16 mouse cellular contexts compared by ENCODE assay signal in genomic region chr2:125704907-125705631, GRCm38 (mm10). TPM values are rescaled to one million over a fixed set of nuclear protein-coding genes. Genes with fewer than 3 reads are reported as not detected.
DNase-seq lines count a peak whose midpoint lies in the region; ATAC-seq lines count a peak whose summit lies in the region.
"Had no signal": no experiment of that assay in that cellular context is flagged by ENCODE, and none has a peak within 500 bp of the region (broad histone marks: within the 10 kb centered on the region; RNA-seq: fewer than 3 reads in every experiment).

No protein-coding gene starts in this region.

- ATAC-seq in embryonic facial prominence, embryonic 14.5 days (ENCODE audit: low read depth), result peak; percentile 79; the same call in 1 of the 2 replicates
- ATAC-seq in hindbrain, embryonic 12.5 days (ENCODE audit: low FRiP score), result peak; percentile 88
- ATAC-seq in midbrain, embryonic 14.5 days (ENCODE audit: low FRiP score, low TSS enrichment), result peak; percentile 89
- ATAC-seq: Patski had no signal

- 41% methylated on average over 12 of the region's 12 CpGs for WGBS in embryonic facial prominence, embryonic 14.5 days
- 27% methylated on average over 12 of the region's 12 CpGs for WGBS in hindbrain, embryonic 12.5 days
- WGBS in midbrain, embryonic 14.5 days, result 22% methylated on average over 12 of the region's 12 CpGs

- H3K36me3 ChIP-seq in embryonic facial prominence, embryonic 14.5 days (ENCODE audit: control insufficient read depth, insufficient read depth, low read length), result no peaks in the 10 kb centered on the region
- no peaks in the 10 kb centered on the region for H3K36me3 ChIP-seq in hindbrain, embryonic 12.5 days
- H3K36me3 ChIP-seq in midbrain, embryonic 14.5 days (ENCODE audit: control insufficient read depth, insufficient read depth, low read length), result no peaks in the 10 kb centered on the region
- H3K36me3 ChIP-seq: limb, embryonic 10.5 days had no signal

- H3K27me3 ChIP-seq in embryonic facial prominence, embryonic 14.5 days (replicated peaks; ENCODE audit: control insufficient read depth, insufficient read depth, low read length), result no peaks in the 10 kb centered on the region
- no peaks in the 10 kb centered on the region for H3K27me3 ChIP-seq in hindbrain, embryonic 12.5 days
- H3K27me3 ChIP-seq in midbrain, embryonic 14.5 days (ENCODE audit: control insufficient read depth, insufficient read depth, low read length), result no peaks in the 10 kb centered on the region
- H3K27me3 ChIP-seq: Patski had no signal

- peaks cover 5% of the 10 kb centered on the region for H3K4me1 ChIP-seq in embryonic facial prominence, embryonic 14.5 days (ENCODE audit: control insufficient read depth, insufficient read depth, low read length)
- peaks cover 10% of the 10 kb centered on the region for H3K4me1 ChIP-seq in hindbrain, embryonic 12.5 days
- peaks cover 9% of the 10 kb centered on the region; the same call in 1 of the 2 replicates for H3K4me1 ChIP-seq in midbrain, embryonic 14.5 days (ENCODE audit: control insufficient read depth, insufficient read depth, low read length)

- H3K4me3 ChIP-seq in embryonic facial prominence, embryonic 14.5 days (ENCODE audit: low read depth, low read length), result no peak overlapping the region
- H3K4me3 ChIP-seq in hindbrain, embryonic 12.5 days, result no peak overlapping the region
- H3K4me3 ChIP-seq in midbrain, embryonic 14.5 days (replicated peaks; ENCODE audit: low read depth, low read length), result no peak overlapping the region
- H3K4me3 ChIP-seq: limb, embryonic 10.5 days had no signal

- H3K4me2 ChIP-seq in embryonic facial prominence, embryonic 14.5 days (ENCODE audit: low read depth, low read length), result no peak overlapping the region
- H3K4me2 ChIP-seq in hindbrain, embryonic 12.5 days (replicated peaks), result 0 out of 2 replicates have a peak overlapping the region, but pooled peaks have one; percentile 4
- no peak overlapping the region for H3K4me2 ChIP-seq in midbrain, embryonic 14.5 days (ENCODE audit: low read length)

- no peaks in the 10 kb centered on the region for H3K9me3 ChIP-seq in embryonic facial prominence, embryonic 14.5 days (ENCODE audit: control insufficient read depth, low read length)
- H3K9me3 ChIP-seq in hindbrain, embryonic 12.5 days (replicated peaks), result no peaks in the 10 kb centered on the region
- H3K9me3 ChIP-seq in midbrain, embryonic 14.5 days (ENCODE audit: control insufficient read depth, low read length), result no peaks in the 10 kb centered on the region
- H3K9me3 ChIP-seq: limb, embryonic 10.5 days had no signal

- DNase-seq in R1 (ENCODE audit: low read depth, low spot score), result peak; percentile 95
- peak; percentile 50 for DNase-seq in embryonic facial prominence, embryonic 14.5 days (ENCODE audit: low spot score)
- peak; percentile 80 for DNase-seq in midbrain, embryonic 14.5 days
- DNase-seq in ovary, postnatal 36 days (ENCODE audit: low spot score), result no peak
- DNase-seq in urinary bladder, adult 18-20 months (ENCODE audit: low spot score in 2 of 2), result no peak
- no peak for DNase-seq in spleen, adult 12 weeks (ENCODE audit: low spot score)
- DNase-seq in left cerebral cortex, adult 9 months (ENCODE audit: low spot score in 2 of 2), result no peak
- DNase-seq: gastrocnemius, postnatal 14 days; lung, postnatal 36 days; right cerebral cortex, postnatal 25 days; thymus, postnatal 4 days had no signal

- H3K27ac ChIP-seq in embryonic facial prominence, embryonic 14.5 days (replicated peaks; ENCODE audit: low read depth, low read length), result no peak overlapping the region
- H3K27ac ChIP-seq in hindbrain, embryonic 12.5 days, result peak overlapping the region; percentile 76
- peak overlapping the region; percentile 46 for H3K27ac ChIP-seq in midbrain, embryonic 14.5 days (replicated peaks; ENCODE audit: low read depth, low read length)
- H3K27ac ChIP-seq: kidney, postnatal 0 days; limb, embryonic 10.5 days; liver, embryonic 14.5 days had no signal

- no peak overlapping the region for H3K9ac ChIP-seq in embryonic facial prominence, embryonic 14.5 days (ENCODE audit: low read depth, low read length)
- no peak overlapping the region for H3K9ac ChIP-seq in hindbrain, embryonic 12.5 days
- H3K9ac ChIP-seq in midbrain, embryonic 14.5 days (replicated peaks; ENCODE audit: low read length), result no peak overlapping the region; the same call in 1 of the 2 replicates
- H3K9ac ChIP-seq: liver, embryonic 14.5 days had no signal

RNA-seq across cellular contexts. Expression of gene Shc4, which starts 18.9 kb away (rescaled TPM):
- 1.3 and 2.1 TPM in 2 replicates for polyA plus RNA-seq in embryonic facial prominence, embryonic 14.5 days (2014; fragmentation: Nextera tagmentation; extraction: Ambion mirVana)
- polyA plus RNA-seq in hindbrain, embryonic 12.5 days (2016; fragmentation: Nextera tagmentation; extraction: Ambion mirVana), result 3.2 and 3.3 TPM in 2 replicates
- 2.0 and 2.2 TPM in 2 replicates for polyA plus RNA-seq in midbrain, embryonic 14.5 days (2014; fragmentation: Nextera tagmentation; extraction: Ambion mirVana)

RNA-seq across cellular contexts. Expression of gene Eid1, which starts 32.2 kb away (rescaled TPM):
- polyA plus RNA-seq in embryonic facial prominence, embryonic 14.5 days (2014; fragmentation: Nextera tagmentation; extraction: Ambion mirVana), result 273 and 294 TPM in 2 replicates
- 392 and 403 TPM in 2 replicates for polyA plus RNA-seq in hindbrain, embryonic 12.5 days (2016; fragmentation: Nextera tagmentation; extraction: Ambion mirVana)
- polyA plus RNA-seq in midbrain, embryonic 14.5 days (2014; fragmentation: Nextera tagmentation; extraction: Ambion mirVana), result 543 and 574 TPM in 2 replicates

Comparison
In these comparisons a context has a peak if more than half of its experiments do, and no peak if none do; other contexts are left out.
1. DNase-seq: peak in R1 (single experiment), embryonic facial prominence, embryonic 14.5 days (single experiment) and midbrain, embryonic 14.5 days (single experiment); none in ovary, postnatal 36 days (single experiment), urinary bladder, adult 18-20 months (0 of 2), spleen, adult 12 weeks (single experiment) and left cerebral cortex, adult 9 months (0 of 2).
2. Peak in every context shown above with its lines, with median percentiles within 50 percentile points of each other: ATAC-seq.